Mouse (Mus musculus) v-Abl transformed pro-B cells (cell line): ENCODE measurements around the gene Fam53a.

Experiments used
- in situ Hi-C, 2 experiments: fragments of 400-800 bp; cut with MboI; formaldehyde crosslinking; loops; one replicate each; pipeline ENCODE4 v1.15.1; 2025; ENCODE audit not compliant: unreplicated experiment in 2 of 2

The Fam53a gene

DNA sequence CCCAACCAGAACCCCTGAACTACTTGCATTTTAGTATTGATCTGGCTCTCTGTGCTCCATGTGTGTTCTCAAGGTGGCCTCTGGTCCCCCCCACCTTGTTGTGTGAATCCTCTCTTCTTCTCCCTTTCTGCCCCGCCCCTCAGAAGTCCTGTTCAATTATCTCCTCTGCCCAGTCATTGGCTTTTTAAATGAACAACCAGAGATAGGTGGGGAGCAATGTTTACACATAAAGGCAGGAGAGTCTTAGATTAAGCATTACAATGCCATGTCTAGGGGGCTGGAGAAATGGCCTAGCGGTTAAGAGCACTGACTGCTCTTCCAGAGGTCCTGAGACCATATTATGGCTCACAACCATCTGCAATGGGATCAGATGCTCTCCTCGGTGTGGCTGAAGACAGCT is 5.9 kb upstream of the Fam53a start:
- in situ Hi-C loops = loop anchor here in 1 of 2 experiments (5.0 kb wide), 1 partner anchor 37 kb away; no protein-coding TSS in a partner anchor

DNA sequence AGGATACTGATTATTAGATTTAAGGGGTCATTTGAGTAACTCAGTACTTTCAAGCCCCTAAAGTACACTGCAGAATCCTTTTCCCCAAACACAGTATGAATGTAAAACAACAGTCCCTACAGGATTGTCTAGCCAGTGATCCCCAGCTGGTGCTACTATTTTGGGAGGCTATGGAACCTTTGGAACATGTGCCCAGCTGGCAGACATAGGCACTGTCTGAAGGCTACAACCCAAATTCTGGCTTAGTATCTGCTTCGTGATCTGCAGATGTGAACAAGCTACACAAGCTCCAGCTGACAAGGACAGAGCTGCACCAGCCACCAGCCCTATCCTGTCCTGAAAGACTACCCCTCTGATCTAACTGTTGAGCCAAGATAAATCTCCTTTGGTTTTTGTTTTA is 3.1 kb upstream of the Fam53a start:
- in situ Hi-C loops = no loop called here

DNA sequence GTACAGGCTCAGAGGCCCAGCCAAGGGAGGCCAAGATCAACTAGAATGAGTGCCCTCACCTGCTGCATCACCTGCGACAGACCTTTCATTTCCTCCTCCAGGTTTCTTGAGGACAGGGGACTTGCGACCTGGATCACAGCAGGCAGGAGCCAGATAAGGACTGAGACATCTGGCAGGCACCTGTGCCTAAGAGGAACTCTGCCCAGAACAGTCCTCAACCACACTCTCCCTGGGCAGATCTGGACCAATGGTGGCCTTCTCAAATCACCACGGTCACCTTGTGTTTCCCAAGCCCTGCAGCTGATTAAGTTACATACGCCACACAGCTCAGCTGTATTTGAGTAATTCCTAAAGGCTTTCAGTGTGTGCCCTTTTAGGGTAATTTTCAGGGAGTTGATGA is 1.2 kb upstream of the Fam53a start:
- in situ Hi-C loops = no loop called here

DNA sequence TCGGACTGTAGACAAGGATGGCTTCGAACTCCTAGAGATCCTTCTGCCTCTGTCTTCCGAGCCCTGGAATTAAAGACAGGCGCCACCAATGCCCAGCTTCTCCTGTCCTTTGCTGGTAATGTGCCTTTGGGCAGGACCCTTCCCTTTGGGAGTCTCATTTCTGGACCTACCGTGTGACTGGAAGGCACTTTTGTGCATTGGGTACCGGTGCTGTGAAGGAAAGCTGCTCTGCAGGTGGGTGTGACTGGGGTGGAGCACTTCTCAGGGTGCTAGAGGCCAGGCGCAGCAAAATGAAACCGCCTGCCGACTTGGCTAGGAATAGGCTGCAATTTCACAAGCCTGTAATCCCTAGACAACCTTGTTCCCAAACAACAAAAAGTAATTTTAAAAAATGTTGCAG is 626 bp upstream of the Fam53a start:
- in situ Hi-C loops = no loop called here

DNA sequence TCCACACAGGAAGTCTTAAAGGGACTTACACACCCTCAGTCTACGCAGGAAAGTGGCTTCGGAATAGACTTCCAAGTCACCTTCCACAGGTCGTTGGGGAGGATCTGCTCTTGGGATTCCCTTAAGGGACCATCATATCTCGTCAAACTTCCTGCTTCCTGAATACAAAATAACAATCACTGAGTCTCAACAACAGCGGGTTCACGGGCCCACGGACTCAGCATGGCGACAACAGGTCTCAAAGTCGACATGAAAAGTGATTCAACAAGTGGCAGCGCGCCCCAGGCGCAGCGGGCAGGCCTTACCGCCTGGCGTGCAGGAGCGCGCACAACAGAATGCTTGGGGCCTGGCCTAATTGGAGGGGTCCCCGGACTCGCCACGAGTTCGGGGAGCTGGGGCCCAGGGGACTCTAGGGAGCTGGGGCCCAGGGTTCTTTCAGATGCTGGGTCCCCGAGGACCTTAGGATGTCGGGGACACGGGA is 575 bp downstream of the Fam53a start:
- in situ Hi-C loops = no loop called here

DNA sequence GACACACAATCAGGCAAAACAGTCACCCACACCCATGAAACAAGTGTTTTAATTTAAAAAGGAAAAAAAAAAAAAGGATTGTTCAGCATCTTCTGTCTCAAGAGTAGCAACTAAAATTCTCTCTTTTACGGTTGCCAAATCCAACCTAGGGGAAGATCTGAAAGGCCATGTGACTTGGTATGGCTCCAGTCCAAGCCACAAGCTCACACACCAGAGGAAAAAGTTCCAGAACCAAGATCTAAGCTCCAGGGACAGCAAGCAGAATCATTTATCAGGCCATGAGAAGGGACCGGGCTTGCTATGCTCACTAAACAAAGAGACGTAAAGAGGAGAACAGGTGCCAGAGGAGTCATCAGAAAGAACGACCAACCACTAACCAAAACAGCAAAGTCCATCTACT is 1.5 kb downstream of the Fam53a start:
- in situ Hi-C loops = no loop called here

DNA sequence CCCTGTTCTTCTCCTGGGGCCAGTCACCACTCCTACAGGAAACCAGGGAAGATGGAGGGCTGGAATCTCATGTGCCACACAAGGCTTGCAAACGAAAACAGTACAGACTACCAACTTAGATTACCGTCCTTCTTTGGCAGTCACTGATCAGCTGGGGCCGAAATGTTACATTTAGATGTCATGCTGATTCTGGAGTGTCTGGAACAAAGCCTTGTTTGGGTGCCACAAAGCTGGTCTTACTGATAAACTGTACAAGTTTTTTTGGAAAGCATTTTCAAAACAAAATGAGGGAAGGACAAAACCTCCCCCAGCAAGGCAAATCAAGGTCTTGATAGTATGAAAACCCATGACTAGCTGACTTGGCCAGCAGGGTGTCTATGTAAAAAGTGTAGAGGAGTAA is 5.7 kb downstream of the Fam53a start:
- in situ Hi-C loops = no loop called here

DNA sequence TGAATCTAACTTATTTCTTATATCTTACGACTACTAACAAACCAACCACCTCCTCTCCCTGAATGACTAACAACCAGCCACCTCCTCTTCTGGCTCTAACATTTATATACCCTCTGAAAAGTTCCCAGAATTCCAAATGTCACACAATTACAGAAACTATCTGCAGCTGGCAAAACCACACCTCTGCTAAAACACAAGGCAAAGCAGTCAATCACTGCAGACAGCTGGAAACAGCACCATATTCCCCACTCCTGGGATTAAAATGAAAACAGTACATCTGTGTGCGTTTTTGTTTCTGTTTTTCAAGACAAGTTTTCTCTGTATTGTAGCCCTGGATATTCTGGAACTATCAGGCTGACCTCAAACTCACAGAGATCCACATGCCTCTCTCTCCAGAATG is 6.8 kb downstream of the Fam53a start:
- in situ Hi-C loops = no loop called here

DNA sequence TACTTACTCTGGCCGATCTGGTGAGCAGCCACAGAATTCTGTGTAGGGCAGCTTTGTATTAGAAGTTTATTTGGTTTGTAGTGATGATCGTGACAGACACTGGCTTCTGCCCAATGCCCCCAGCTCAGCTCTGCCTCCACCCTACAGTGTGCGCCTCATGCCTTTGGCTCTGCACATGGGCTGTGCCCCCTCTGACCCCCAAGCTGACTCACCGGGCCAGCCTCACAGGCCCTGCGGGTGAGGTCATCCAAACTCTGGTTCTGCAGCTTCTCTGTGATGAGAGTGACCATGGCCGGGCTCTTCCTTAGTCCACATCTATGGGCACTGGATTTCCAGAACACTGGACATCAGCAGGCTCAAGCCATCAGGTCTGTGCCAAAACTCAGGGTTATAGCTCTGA is 15.0 kb downstream of the Fam53a start:
- in situ Hi-C loops = no loop called here

DNA sequence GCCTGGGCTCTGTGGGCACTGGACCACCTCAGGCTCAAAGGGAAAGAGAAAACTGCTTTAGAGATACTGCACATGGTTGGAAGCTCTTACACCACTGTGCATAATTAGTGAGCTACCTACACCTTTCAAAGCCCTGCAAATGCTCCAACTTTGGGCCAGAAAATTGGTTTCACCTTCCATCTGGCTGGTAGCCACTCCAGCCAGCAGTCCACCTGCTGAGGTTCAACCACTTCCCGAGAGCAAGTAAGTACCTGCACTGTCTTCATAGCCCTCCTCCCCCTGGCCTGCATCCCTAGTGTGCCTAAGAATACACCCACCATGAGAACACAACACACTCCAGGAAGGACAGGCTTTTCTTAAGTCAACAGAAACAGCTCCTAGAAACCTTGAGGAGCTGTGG is 17.6 kb downstream of the Fam53a start:
- in situ Hi-C loops = no loop called here

DNA sequence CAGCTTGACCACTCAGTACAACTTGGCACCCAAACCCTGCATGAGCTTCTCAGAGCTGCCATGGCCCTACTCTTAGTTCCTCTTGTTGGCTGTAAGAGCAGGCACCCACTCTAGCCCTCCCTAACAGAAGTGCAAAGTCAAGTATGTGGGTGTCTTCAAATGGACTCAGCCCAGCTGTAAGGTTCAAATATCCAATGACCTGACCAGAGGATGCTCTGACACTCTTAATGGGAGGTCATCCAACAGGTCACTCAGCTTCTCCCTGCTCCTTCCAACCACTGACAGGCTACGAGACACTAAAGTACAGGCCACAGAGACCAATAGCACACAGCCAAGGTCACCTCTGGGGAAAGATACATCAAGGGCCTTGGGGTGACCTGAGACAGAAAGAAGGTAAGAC is 20.2 kb downstream of the Fam53a start:
- in situ Hi-C loops = no loop called here

DNA sequence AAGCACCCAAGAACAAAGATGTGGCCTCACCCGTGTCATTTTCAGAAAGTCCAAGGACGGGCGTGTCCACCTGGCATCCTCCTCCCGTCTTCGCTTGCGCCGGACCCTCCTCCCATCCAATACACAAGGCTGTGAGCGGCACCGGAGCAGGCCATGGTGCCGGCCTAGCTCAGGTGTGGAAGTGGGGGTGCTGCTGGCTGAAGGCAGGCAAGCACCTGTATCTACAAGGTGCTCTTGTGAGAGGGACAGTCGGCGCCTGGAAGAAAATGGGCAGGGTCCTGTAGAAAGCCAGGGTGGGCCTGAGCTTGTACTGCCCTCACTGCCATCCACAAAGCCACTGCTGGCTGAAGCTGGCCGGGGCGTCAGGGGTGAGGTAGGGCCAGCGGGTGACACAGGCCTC is 22.0 kb downstream of the Fam53a start:
- in situ Hi-C loops = no loop called here

DNA sequence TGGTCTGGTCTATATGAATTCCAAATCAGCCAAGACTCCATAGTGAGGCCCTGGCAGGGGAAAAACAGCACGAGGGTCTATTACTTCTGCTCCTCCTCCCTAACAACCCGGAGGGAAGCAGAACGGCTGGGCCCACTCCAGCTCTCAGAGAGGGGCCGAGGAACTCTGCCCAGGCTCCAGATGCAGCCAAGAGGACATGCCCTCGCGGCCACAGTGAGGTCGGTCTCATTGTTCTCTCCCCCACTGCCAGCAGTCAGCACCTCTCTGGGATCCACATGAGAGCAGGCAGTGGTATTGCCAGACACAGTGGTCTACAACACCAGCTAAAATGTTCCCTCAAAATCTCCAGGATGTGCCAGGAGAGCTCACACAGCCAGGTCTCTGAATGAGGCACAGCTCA is 22.8 kb downstream of the Fam53a start:
- in situ Hi-C loops = no loop called here

DNA sequence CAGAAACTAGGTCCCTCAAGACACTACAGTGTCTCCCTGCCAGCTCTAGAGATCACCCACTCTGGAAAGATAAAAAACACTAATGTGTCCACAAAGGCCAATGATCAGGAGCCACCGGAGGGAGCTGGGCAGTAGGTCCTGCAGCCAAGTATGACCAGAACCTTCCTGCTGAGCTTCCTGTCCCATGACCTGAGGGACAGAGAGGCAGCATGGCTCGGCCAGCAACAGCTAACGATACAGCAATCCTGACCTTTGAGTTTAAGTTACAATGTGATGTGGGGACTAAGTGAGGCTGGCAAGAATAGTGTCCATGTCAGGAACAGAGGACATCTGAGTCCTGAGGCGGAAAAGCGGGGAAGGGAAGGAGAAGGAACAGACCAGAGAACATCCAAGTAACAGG is 24.1 kb downstream of the Fam53a start:
- in situ Hi-C loops = no loop called here

DNA sequence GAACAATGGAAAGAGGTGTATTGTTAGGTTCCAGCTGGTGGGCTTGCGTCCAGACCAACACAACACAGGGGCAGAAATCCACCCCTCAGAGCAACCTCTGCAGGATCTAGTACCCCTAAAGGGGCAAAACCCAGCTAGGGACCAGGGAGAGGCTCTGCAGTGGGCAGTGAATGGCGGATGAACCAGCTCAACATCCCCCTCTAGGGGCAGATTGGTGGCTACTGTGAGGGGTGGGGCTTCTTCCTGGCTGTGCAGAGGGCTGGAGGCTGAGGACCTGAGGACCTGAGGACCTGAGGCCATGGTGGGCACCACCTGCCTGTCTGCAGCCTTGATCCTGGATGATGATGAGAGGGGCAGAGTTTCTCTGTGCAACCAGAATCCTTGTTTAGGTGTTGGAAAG is 35.8 kb downstream of the Fam53a start:
- in situ Hi-C loops = loop anchor here in 1 of 2 experiments (25.0 kb wide), 1 partner anchor 331 kb away; the partner anchor contains the start of gene Ctbp1

DNA sequence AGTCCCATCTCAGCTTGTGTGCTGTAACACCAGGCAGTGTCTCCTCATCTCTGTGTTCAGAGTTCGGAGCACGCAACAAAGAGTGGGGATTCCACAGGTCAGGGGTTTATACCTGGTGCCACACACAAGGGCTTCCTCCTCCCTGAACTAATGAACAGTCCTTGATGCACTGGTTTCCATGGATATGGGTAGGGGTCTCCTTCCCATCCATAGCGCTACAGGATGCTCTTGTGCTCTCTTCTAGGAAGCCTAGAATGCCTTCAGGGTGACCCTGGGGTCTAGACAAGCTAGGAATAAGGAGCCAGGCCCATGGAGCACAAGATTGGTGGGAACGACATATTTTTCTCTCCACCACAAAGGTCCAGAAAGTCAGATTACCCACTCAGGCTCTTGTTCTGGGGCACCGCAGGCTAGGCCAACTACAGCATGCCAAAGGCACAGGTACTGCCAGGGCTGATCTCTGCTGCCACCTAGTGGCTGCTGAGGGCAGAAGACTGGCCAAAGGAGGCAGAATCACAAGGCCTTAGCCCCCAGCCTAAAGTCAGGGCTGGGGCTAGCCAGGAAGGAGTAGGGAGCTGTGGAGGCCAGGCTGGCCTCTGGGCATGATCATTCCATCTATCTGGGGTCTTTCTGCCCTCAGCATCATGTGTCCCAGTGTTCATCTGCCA is 40.1 kb downstream of the Fam53a start:
- in situ Hi-C loops = loop anchor here (5.0 to 25.0 kb wide), 2 partner anchors 197 to 327 kb away; partner anchors contain the start of gene Ctbp1 (in 1 of the 2)

DNA sequence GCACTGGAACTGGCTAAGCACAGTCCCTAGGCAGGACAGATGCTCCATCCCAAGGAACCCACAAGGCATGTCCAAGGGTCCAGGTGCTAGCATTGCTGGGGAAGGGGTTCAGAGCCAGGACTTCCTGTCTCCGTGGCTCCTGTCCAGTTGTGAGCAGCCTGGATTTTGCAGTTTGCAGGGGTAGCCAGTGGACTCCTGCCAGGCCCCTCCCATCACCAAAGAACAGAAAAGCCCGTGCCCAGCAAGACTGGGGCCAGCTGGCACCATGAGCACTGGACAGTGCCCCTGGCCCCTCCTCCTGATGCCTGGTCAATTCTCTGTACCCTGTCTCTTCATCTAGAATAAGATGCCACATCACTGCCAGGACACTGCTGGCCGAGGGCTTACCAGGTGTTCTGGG is 41.4 kb downstream of the Fam53a start:
- in situ Hi-C loops = loop anchor here (5.0 to 25.0 kb wide), 2 partner anchors 196 to 326 kb away; partner anchors contain the start of gene Ctbp1 (in 1 of the 2)

DNA sequence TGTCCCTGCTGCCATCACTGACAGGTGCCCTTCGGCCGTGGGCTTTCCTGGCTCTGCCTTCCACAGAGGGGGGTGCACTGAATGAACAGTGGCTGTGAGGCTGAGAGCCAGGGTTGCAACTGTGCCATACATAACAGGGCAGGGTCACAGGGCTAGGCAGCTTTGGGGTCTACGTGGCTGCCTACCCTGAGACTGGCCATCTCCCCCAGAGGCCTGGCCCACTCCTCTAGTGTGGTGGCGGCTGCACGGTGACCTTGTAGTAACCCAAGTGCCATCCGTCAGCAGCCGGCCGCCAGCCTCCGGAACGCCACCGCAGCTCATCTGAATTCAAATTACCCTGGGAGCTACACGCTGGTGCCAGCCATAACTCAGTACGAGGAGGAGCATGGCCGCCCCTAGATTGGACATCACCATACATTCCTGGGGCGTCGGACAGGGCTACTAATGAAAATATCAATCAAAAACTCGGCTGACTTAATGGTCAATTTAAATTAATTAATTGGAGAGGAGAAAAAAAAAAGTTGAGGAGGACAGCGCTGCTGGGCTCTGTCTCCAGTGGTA is 41.9 kb downstream of the Fam53a start:
- in situ Hi-C loops = loop anchor here (5.0 to 25.0 kb wide), 2 partner anchors 195 to 325 kb away; partner anchors contain the start of gene Ctbp1 (in 1 of the 2)

DNA sequence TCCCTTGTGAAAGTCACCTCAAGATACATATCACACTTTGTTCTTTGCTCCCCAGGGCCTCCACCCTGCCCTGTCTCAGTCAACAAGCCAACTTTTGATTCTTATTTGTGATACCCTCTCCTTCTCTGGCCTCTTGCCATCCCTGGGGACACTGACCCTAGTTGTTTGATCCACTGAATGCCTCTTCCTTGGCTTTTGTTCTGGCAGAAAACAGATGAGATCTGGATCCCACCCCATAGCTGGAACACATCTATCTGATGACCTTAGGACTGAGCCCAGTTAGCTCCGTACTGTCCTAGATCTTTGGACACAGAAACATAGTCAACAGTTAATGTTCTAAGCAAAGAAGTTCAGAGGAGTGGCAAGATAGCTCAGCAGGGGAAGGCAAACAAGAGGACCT is 49.1 kb downstream of the Fam53a start:
- in situ Hi-C loops = loop anchor here in 1 of 2 experiments (25.0 kb wide), 1 partner anchor 318 kb away; the partner anchor contains the start of gene Ctbp1

DNA sequence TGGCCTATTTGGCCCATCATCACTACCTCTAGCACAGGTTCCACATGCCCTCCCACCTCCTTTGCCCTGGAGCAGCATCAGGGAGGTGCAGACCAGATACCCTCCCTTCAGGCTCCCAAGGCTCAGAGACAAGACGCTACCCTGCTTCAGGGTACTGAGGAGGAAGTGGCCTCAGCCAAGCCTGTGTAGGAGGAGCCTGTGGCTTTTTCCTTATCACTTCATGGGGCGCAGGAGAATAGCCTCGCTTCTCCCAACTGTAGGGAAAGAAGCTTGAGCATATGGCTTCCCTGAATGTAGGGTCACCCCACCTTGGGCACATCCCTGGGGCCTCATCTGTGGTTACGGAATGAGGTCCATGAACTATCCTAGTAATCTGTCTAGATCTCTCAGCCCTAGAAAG is 55.2 kb downstream of the Fam53a start:
- in situ Hi-C loops = no loop called here

DNA sequence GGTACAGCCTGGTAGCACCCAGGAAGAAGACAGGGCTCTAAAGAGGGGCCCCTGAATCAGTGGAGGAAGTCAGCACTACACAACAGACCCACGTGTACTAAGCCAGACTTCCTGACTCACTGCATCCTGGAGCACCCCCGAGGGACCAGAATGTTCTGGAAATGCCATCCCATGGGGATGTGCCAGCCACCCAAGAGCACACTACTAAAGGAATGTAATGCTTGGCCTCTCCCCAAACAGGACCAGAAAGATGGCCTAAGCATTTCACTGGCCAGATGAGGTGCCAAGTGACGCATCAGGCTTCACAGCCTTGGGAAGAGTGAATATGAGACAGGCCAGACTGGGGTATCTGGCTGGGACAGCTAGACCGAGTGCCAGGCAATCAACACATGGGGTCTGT is 63.5 kb downstream of the Fam53a start:
- in situ Hi-C loops = no loop called here
